Mouse (Mus musculus) C2C12 (cell line): ENCODE data around the gene Polr2c. TPM values are rescaled to one million over a fixed set of nuclear protein-coding genes. Genes with fewer than 3 reads are reported as not detected.

ENCODE experiments used
- H3K27me3 ChIP-seq: one replicate; pipeline ENCODE4 v1.6.1; 2011; ENCODE audit not compliant: control insufficient read depth, insufficient read depth, insufficient read length
- H3K36me3 ChIP-seq: one replicate; pipeline ENCODE4 v1.6.1; 2011; ENCODE audit not compliant: control insufficient read depth, insufficient read depth
- H3K4me3 ChIP-seq: one replicate; pipeline ENCODE4 v1.5.1; 2011; ENCODE audit warnings: mild to moderate bottlenecking, control low read depth; ENCODE audit not compliant: poor library complexity, insufficient read depth, severe bottlenecking
- H3K79me2 ChIP-seq: one replicate; pipeline ENCODE4 v1.6.1; 2011; ENCODE audit not compliant: control insufficient read depth, insufficient read depth
- H3K79me3 ChIP-seq: one replicate; pipeline ENCODE4 v1.6.1; 2011; ENCODE audit warnings: low read depth, control low read depth
- H3ac ChIP-seq: one replicate; pipeline ENCODE3; 2011; ENCODE audit warnings: low read depth; ENCODE audit not compliant: control insufficient read depth, insufficient read length
- CEBPB ChIP-seq: IDR thresholded peaks from one replicate; pipeline ENCODE4 v1.6.1; 2011; ENCODE audit warnings: low read depth, mild to moderate bottlenecking, control low read depth, moderate library complexity
- CTCF ChIP-seq: IDR thresholded peaks from one replicate; pipeline ENCODE4 v1.5.1; 2011; ENCODE audit not compliant: control insufficient read depth, insufficient read depth, insufficient read length
- FOSL1 ChIP-seq: IDR thresholded peaks from one replicate; pipeline ENCODE4 v1.8.0; 2011; ENCODE audit warnings: mild to moderate bottlenecking, low read length; ENCODE audit not compliant: poor library complexity, insufficient read depth, severe bottlenecking
- MAX ChIP-seq: IDR thresholded peaks from one replicate; pipeline ENCODE4 v1.6.1; 2011; ENCODE audit warnings: mild to moderate bottlenecking, control low read depth
- MYOD1 ChIP-seq: IDR thresholded peaks from one replicate; pipeline ENCODE4 v1.6.1; 2011; ENCODE audit warnings: low read depth; ENCODE audit not compliant: control insufficient read depth, insufficient read length
- MYOG ChIP-seq: IDR thresholded peaks from one replicate; pipeline ENCODE4 v1.6.1; 2011; ENCODE audit not compliant: control insufficient read depth, insufficient read length; ENCODE audit errors: extremely low read depth
- USF1 ChIP-seq: IDR thresholded peaks from one replicate; pipeline ENCODE4 v1.6.1; 2011; ENCODE audit warnings: low read depth, mild to moderate bottlenecking, control low read depth, moderate library complexity
- polyA plus RNA-seq: library from polyadenylated mRNA; unstranded; fragments of >200 nt; fragmentation: generic; extraction: Trizol; gene quantifications from one replicate; pipeline ENCODE4 v1.2.1, GENCODE M21; 2012; ENCODE audit warnings: missing spikeins

Polr2c gene
- polyA plus RNA-seq, 1 experiment: 124 TPM

DNA sequence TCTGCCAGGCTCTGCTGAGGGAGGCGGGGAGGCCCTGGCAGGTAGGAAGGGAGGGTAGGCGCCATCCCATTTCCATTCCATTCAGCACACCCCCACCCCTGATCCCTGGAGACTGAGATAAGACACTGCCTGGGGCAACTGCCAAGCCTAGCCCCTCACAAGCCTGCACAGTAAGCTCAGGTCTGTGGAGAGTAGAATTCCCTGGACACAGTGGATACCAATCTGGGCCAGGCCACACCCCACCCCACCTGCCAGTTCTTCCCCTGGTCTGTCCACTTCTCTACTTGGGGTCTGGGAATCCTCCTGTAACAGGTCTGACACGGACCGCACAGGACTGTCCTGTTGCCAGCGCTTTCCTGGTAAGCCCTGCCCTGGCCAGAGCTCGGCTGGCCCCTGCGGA lies 11.9 kb downstream of the Polr2c start:
- no peaks in the 10 kb centered on the region for H3K79me2 ChIP-seq
- no peak overlapping the region for H3ac ChIP-seq
- no peak overlapping the region for H3K4me3 ChIP-seq
- no peaks in the 10 kb centered on the region for H3K79me3 ChIP-seq
- H3K36me3 ChIP-seq: peaks cover 15% of the 10 kb centered on the region
- no peak for TF ChIP-seq MYOD1
- TF ChIP-seq MYOG: no peak
- TF ChIP-seq CTCF: no peak
- no peaks in the 10 kb centered on the region for H3K27me3 ChIP-seq

DNA sequence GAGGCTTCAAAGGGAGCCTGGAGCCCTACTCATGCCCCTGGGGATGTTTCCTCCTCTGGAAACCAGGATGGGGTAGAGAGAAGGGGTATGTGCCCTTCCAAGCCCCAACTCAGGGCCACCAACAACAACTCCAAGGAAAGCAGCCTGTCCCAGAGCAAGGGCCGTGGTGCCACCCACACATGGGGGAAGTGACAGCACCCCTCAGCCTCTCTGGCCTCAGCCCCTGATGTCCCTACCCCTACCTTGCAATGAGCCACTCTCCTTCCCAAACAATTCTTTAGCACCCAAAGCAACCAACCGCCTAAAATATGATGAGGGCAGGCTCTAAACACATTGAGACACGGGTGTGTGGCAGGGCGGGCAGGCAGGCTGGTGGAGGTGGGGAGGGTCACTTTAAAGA lies 12.8 kb downstream of the Polr2c start:
- TF ChIP-seq MYOG (no peak), USF1 (no peak), CEBPB (no peak), CTCF (no peak), FOSL1 (no peak), MAX (no peak), MYOD1 (no peak)
- H3K79me3 ChIP-seq: no peaks in the 10 kb centered on the region
- H3K79me2 ChIP-seq: no peaks in the 10 kb centered on the region
- no peak overlapping the region for H3ac ChIP-seq
- H3K27me3 ChIP-seq: no peaks in the 10 kb centered on the region
- H3K4me3 ChIP-seq: peak overlapping the region; percentile 28
- peaks cover 8% of the 10 kb centered on the region for H3K36me3 ChIP-seq

GRCm38 (mm10) chr8:94870474-94871107 lies 13.3 kb downstream of the Polr2c start:
- no peaks in the 10 kb centered on the region for H3K79me3 ChIP-seq
- H3ac ChIP-seq: peak overlapping the region; percentile 55
- H3K79me2 ChIP-seq: no peaks in the 10 kb centered on the region
- peaks cover 2% of the 10 kb centered on the region for H3K36me3 ChIP-seq
- TF ChIP-seq CTCF (no peak), MYOG (no peak), MAX (no peak), MYOD1 (no peak), FOSL1 (no peak), USF1 (no peak), CEBPB (no peak)
- H3K27me3 ChIP-seq: no peaks in the 10 kb centered on the region
- H3K4me3 ChIP-seq: peak overlapping the region; percentile 28

DNA sequence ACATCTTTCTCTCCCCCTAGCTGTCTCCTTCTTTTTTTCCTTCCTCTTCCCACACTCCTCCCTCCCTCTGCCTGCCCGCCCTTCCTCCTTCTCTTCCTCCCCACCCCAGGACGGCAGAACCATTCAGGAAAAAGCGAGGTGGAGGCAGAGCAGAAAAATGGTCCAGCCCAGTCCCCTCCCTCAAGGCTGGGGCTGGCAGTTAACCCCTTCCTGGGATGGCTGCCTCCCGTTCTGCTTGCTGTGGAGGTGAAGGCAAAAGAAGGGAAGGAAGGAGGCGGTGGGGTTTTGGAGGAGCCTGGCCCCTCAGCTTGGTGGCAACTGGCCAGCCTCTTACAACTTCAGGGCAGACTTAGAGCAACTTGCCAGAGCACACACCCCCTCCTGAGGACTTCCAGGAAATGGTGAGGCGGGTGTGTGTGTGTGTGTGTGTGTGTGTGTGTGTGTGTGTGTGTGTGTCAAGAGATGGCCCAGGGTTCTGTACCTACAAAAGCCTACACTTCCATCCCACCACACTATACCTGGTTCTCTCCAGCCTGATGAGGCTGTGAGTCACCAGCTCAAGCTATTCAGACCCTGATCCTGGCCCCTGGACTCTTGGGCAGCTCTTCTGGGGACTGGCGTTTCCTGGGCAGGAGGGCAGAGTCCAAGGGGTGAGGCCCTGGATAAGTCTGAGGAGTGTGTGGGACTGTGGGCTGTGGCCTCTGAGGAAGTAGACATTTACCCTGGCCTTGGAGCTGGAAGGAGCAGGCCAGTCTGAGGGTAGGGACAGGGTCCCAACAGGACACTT lies 14.1 kb downstream of the Polr2c start:
- no peaks in the 10 kb centered on the region for H3K27me3 ChIP-seq
- no peaks in the 10 kb centered on the region for H3K79me2 ChIP-seq
- H3K36me3 ChIP-seq: no peaks in the 10 kb centered on the region
- peak overlapping the region; percentile 28 for H3K4me3 ChIP-seq
- no peak for TF ChIP-seq MYOD1
- no peak for TF ChIP-seq USF1
- no peak for TF ChIP-seq CTCF
- TF ChIP-seq CEBPB: no peak
- TF ChIP-seq MYOG: no peak
- TF ChIP-seq FOSL1: no peak
- no peak for TF ChIP-seq MAX
- H3ac ChIP-seq: no peak overlapping the region
- H3K79me3 ChIP-seq: no peaks in the 10 kb centered on the region

- H3K36me3 ChIP-seq: no peaks in the 10 kb centered on the region
- TF ChIP-seq MYOG (no peak), CTCF (no peak), FOSL1 (no peak), CEBPB (no peak)
- no peaks in the 10 kb centered on the region for H3K79me2 ChIP-seq
- H3K27me3 ChIP-seq: no peaks in the 10 kb centered on the region
- H3K4me3 ChIP-seq: no peak overlapping the region
- no peaks in the 10 kb centered on the region for H3K79me3 ChIP-seq
- no peak overlapping the region for H3ac ChIP-seq
Measured at GRCm38 (mm10) chr8:94872156-94872555, 14.9 kb downstream of the Polr2c start.

- H3K79me3 ChIP-seq: no peaks in the 10 kb centered on the region
- no peaks in the 10 kb centered on the region for H3K79me2 ChIP-seq
- H3K36me3 ChIP-seq: no peaks in the 10 kb centered on the region
- TF ChIP-seq CEBPB: no peak
- TF ChIP-seq MAX: no peak
- no peak for TF ChIP-seq CTCF
- TF ChIP-seq MYOD1: no peak
- TF ChIP-seq MYOG: no peak
- no peak for TF ChIP-seq FOSL1
- TF ChIP-seq USF1: no peak
- H3K4me3 ChIP-seq: no peak overlapping the region
- H3K27me3 ChIP-seq: no peaks in the 10 kb centered on the region
- no peak overlapping the region for H3ac ChIP-seq
Measured at GRCm38 (mm10) chr8:94872576-94872975, 15.3 kb downstream of the Polr2c start.
